In the genomic region with DNA sequence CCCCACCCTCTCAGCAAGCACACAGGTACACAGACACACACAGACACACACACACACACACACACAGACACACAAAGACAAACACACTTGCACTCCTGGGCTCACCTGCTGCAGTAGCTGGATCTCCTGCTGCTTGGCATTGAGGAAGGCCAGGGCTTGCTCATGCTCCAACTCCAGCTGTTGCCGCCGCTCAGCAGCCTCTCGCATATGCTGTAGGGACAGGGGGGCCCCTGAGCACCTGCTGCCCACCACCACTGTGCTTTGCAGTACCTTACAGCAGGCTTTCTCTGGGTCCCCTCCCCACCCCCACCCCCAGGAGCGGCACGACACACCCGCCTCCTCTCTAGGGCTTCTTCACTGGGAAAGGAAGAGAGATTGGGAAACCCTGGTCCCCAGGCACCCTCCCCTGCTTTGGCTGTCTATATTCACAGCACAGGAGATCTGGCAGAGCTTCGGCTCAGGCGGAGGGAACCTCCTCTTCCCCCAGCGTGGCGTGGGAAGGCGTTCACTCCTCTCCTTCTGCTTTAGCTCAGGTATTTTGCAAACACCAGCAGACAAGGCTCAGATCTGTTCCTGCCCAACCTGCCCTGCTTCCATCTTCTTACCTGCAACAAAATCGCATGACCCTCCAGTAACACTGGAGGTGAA, we compare ENCODE assay signal across 15 mouse cellular contexts.
DNase-seq lines count a peak whose midpoint lies in the region; ATAC-seq and TF ChIP-seq lines count a peak whose summit lies in the region.
"Had no signal": no experiment of that assay in that cellular context is flagged by ENCODE, and none has a peak within 500 bp of the region (broad histone marks: within the 10 kb centered on the region; RNA-seq: fewer than 3 reads in every experiment).

No protein-coding gene starts in this region.

- no peaks in the 10 kb centered on the region for H3K9me3 ChIP-seq in hindbrain, embryonic 15.5 days
- no peaks in the 10 kb centered on the region for H3K9me3 ChIP-seq in hindbrain, embryonic 13.5 days
- H3K9me3 ChIP-seq in midbrain, embryonic 11.5 days (ENCODE audit: control insufficient read depth, low read length) = no peaks in the 10 kb centered on the region
- H3K9me3 ChIP-seq in midbrain, postnatal 0 days (ENCODE audit: low read length) = no peaks in the 10 kb centered on the region
- H3K9me3 ChIP-seq: heart, embryonic 13.5 days; midbrain, embryonic 15.5 days had no signal

- intact Hi-C loops in left cerebral cortex, postnatal 36 days (cut with DNase I) = no loop called here

- no peak overlapping the region for H3K9ac ChIP-seq in hindbrain, embryonic 15.5 days
- no peak overlapping the region for H3K9ac ChIP-seq in hindbrain, embryonic 13.5 days
- H3K9ac ChIP-seq in midbrain, embryonic 11.5 days (ENCODE audit: low read length) = no peak overlapping the region
- no peak overlapping the region for H3K9ac ChIP-seq in midbrain, postnatal 0 days (replicated peaks; ENCODE audit: low read length, poor library complexity, severe bottlenecking)
- H3K9ac ChIP-seq: heart, embryonic 13.5 days; midbrain, embryonic 15.5 days had no signal

- H3K27ac ChIP-seq in hindbrain, embryonic 15.5 days (replicated peaks) = no peak overlapping the region
- H3K27ac ChIP-seq in hindbrain, embryonic 13.5 days = no peak overlapping the region
- no peak overlapping the region for H3K27ac ChIP-seq in midbrain, embryonic 11.5 days (ENCODE audit: low read depth, low read length)
- no peak overlapping the region for H3K27ac ChIP-seq in midbrain, postnatal 0 days (ENCODE audit: low read depth, low read length)
- H3K27ac ChIP-seq: heart, embryonic 13.5 days; midbrain, embryonic 15.5 days had no signal

- peaks cover 10% of the 10 kb centered on the region for H3K4me1 ChIP-seq in hindbrain, embryonic 15.5 days (replicated peaks)
- H3K4me1 ChIP-seq in hindbrain, embryonic 13.5 days (replicated peaks) = peaks cover 21% of the 10 kb centered on the region
- no peaks in the 10 kb centered on the region for H3K4me1 ChIP-seq in midbrain, embryonic 11.5 days (ENCODE audit: control insufficient read depth, insufficient read depth, low read length)
- 0 out of 2 replicates have a peak, but pooled peaks cover 7% of the 10 kb centered on the region for H3K4me1 ChIP-seq in midbrain, postnatal 0 days (ENCODE audit: insufficient read depth, low read length)
- H3K4me1 ChIP-seq: heart, embryonic 13.5 days had no signal

- H3K4me2 ChIP-seq in hindbrain, embryonic 15.5 days = no peak overlapping the region
- no peak overlapping the region for H3K4me2 ChIP-seq in hindbrain, embryonic 13.5 days
- H3K4me2 ChIP-seq in midbrain, embryonic 11.5 days = no peak overlapping the region
- no peak overlapping the region for H3K4me2 ChIP-seq in midbrain, postnatal 0 days (ENCODE audit: low read depth, low read length, poor library complexity, severe bottlenecking)
- H3K4me2 ChIP-seq: heart, embryonic 13.5 days; midbrain, embryonic 15.5 days had no signal

- H3K27me3 ChIP-seq in hindbrain, embryonic 15.5 days = no peaks in the 10 kb centered on the region
- H3K27me3 ChIP-seq in hindbrain, embryonic 13.5 days = no peaks in the 10 kb centered on the region
- no peaks in the 10 kb centered on the region for H3K27me3 ChIP-seq in midbrain, embryonic 11.5 days (ENCODE audit: control insufficient read depth, insufficient read depth, low read length)
- no peaks in the 10 kb centered on the region for H3K27me3 ChIP-seq in midbrain, postnatal 0 days (ENCODE audit: insufficient read depth, low read length)
- H3K27me3 ChIP-seq: heart, embryonic 13.5 days; midbrain, embryonic 15.5 days had no signal

- peak; percentile 49; the same call in 1 of the 2 replicates for ATAC-seq in hindbrain, embryonic 15.5 days (ENCODE audit: low FRiP score, low read depth)
- ATAC-seq in hindbrain, embryonic 13.5 days (ENCODE audit: low FRiP score) = no peak
- ATAC-seq in midbrain, embryonic 11.5 days (ENCODE audit: low FRiP score) = no peak
- ATAC-seq in midbrain, postnatal 0 days (ENCODE audit: low FRiP score) = no peak
- ATAC-seq: activated CD4-positive, CD25-positive, alpha-beta regulatory T cell, adult 4 months; midbrain, embryonic 15.5 days had no signal

- no peaks in the 10 kb centered on the region for H3K36me3 ChIP-seq in hindbrain, embryonic 15.5 days
- no peaks in the 10 kb centered on the region for H3K36me3 ChIP-seq in hindbrain, embryonic 13.5 days
- no peaks in the 10 kb centered on the region for H3K36me3 ChIP-seq in midbrain, embryonic 11.5 days (ENCODE audit: control insufficient read depth, insufficient read depth, low read length)
- H3K36me3 ChIP-seq in midbrain, postnatal 0 days (ENCODE audit: insufficient read depth, low read length) = no peaks in the 10 kb centered on the region
- H3K36me3 ChIP-seq: heart, embryonic 13.5 days; midbrain, embryonic 15.5 days had no signal

- TF ChIP-seq CTCF in midbrain, postnatal 0 days (IDR thresholded peaks at IDR 0.05) = no peak

- WGBS in hindbrain, embryonic 15.5 days = 48% methylated on average over 12 of the region's 12 CpGs
- WGBS in hindbrain, embryonic 13.5 days = 41% methylated on average over 11 of the region's 12 CpGs
- 53% methylated on average over 12 of the region's 12 CpGs for WGBS in midbrain, embryonic 11.5 days
- 55% methylated on average over 12 of the region's 12 CpGs for WGBS in midbrain, postnatal 0 days

- no peak overlapping the region for H3K4me3 ChIP-seq in hindbrain, embryonic 15.5 days
- no peak overlapping the region for H3K4me3 ChIP-seq in hindbrain, embryonic 13.5 days
- no peak overlapping the region for H3K4me3 ChIP-seq in midbrain, embryonic 11.5 days (ENCODE audit: low read depth, low read length)
- no peak overlapping the region for H3K4me3 ChIP-seq in midbrain, postnatal 0 days (ENCODE audit: low read depth, low read length)
- H3K4me3 ChIP-seq: heart, embryonic 13.5 days; midbrain, embryonic 15.5 days had no signal

- peak; percentile 62 for DNase-seq in midbrain, embryonic 11.5 days (ENCODE audit: low spot score, missing footprints)
- DNase-seq in midbrain, postnatal 0 days (ENCODE audit: low spot score) = no peak
- peak; percentile 80 to 81 for DNase-seq in left cerebral cortex, postnatal 36 days (ENCODE audit: low spot score in 2 of 2)
- no peak for DNase-seq in ovary, postnatal 10 days (ENCODE audit: low spot score)
- DNase-seq in gastrocnemius, adult 18-20 months (ENCODE audit: low spot score) = no peak
- no peak for DNase-seq in embryo, embryonic 11 days
- DNase-seq: adrenal gland, postnatal 25 days; cerebellum, postnatal 14 days; heart, postnatal 4 days; lung, adult 2 months had no signal

Comparison
In these comparisons a context has a peak if more than half of its experiments do, and no peak if none do; other contexts are left out.
1. DNase-seq: peak in midbrain, embryonic 11.5 days (single experiment) and left cerebral cortex, postnatal 36 days (2 of 2); none in midbrain, postnatal 0 days (single experiment), ovary, postnatal 10 days (single experiment), gastrocnemius, adult 18-20 months (single experiment) and embryo, embryonic 11 days (single experiment).